Mouse (Mus musculus): Measurements from ENCODE around the gene Cplx3. TPM values are rescaled to one million over a fixed set of nuclear protein-coding genes. Genes with fewer than 3 reads are reported as not detected.

Cplx3 gene
- polyA plus RNA-seq, 1 experiment: 0.47 TPM

DNA sequence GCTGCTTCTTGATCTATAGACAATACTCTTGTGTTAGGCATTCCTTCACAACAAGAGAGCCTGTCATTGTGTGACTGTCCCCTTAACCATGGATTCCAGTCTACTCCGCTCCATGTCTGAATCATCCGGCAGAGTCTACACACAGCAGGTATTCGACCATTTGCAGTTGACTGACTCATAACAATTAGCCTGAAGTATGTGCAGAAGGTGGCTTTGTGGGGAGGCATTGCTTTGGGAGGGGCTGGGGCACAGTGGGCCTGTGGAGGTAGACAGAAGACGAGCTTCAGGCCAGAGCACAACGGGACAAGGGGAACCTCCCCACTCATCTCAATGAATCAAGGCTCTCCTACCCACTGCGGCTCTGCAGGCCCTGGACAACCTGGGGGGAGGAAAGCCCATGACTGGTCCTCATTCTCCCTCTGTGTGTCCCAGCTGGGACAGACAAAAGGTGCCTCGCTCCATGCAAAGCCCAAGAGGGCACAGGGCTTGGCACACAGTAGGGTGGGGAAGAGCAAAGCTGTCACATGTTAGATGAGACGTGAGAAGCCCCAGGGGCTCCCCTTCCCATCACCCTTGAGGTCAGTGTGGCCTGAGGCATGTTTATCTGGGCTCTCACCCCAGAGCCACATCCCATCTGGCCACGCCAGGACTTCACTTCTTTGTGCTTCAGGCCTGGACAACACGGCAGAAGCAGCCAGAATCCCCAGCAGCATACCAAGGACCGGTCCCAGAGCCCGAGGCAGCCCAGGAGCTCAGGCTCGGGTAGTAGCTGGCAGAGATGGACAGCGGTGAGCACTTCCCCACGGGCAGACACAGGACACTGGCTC lies 19.8 kb upstream of the Cplx3 start:
- peaks cover 2% of the 10 kb centered on the region; the same call in 1 of the 2 replicates for H3K36me3 ChIP-seq (ENCODE audit: control insufficient read depth, insufficient read depth, low read length)
- WGBS: 76% methylated on average over 15 of the region's 15 CpGs

DNA sequence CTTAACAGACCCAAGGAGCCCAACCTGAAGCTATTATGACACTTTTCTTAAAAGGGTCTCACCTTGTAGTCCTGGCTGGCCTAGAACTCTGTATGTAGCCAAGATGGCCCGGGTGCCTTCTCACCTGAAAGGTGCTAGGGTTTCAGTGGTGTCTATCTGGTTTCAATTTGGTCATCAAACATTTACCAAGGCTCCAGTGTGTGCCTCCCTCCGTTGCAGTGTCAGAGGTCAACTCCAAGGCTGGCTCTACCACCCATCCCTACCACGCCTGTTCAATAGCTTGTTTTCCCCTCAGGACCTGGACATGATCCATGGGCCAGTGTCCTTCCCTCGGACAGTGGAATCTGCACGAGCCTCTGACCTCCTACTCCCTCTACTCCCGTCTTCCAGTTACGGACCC lies 18.2 kb upstream of the Cplx3 start:
- DNase-seq: peak; percentile 27
- 45% methylated on average over 7 of the region's 7 CpGs for WGBS
- no peak overlapping the region for H3K27ac ChIP-seq (ENCODE audit: insufficient read depth, low read depth, low read length)

More for the DNA sequence above, 19.8 kb upstream of the Cplx3 start:
- TF ChIP-seq POLR2A (IDR thresholded peaks at IDR 0.05; ENCODE audit: low read depth, low read length) (no peak), CTCF (conservative IDR thresholded peaks at IDR 0.05; ENCODE audit: insufficient read depth, insufficient read length, low read depth, low read length) (no peak)
- no peaks in the 10 kb centered on the region for H3K27me3 ChIP-seq (replicated peaks; ENCODE audit: control insufficient read depth, insufficient read depth, low read length)
- no peak for DNase-seq
- no peak overlapping the region for H3K27ac ChIP-seq (ENCODE audit: insufficient read depth, low read depth, low read length)
- H3K4me1 ChIP-seq (ENCODE audit: control insufficient read depth, insufficient read depth, low read length): no peaks in the 10 kb centered on the region
- no peak overlapping the region for H3K4me3 ChIP-seq (ENCODE audit: insufficient read depth, low read depth, low read length)

DNA sequence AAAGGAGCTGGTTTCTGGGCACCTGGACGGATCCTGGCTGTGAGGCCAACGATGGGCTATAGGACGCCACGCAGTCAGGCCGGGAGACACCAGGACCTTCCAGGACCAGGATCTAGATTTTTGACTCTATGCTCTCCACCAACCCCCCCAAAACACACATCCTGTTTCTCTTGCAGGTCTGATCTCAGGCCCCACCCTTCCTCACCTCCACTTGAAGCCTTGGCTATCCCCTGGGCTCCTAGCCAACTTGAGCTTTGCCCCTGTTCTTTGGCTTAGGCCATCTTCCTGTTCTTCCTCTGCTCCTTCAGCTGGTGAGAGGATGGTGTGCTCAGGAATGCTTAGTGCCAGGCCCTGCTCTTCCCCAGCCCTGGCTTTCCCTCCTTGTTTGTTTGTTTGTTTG lies 14.6 kb upstream of the Cplx3 start, which contains the start of gene Lman1l:
TSS of gene Lman1l (minus strand) at position 101 of the 400 bp plus-strand sequence.
- Histone ChIP-seq H3K4me1 (ENCODE audit: control insufficient read depth, insufficient read depth, low read length) (no peaks in the 10 kb centered on the region), H3K36me3 (ENCODE audit: control insufficient read depth, insufficient read depth, low read length) (no peaks in the 10 kb centered on the region), H3K27me3 (replicated peaks; ENCODE audit: control insufficient read depth, insufficient read depth, low read length) (no peaks in the 10 kb centered on the region), H3K4me3 (ENCODE audit: insufficient read depth, low read depth, low read length) (no peak within 1 kb of the TSS), H3K27ac (ENCODE audit: insufficient read depth, low read depth, low read length) (no peak within 1 kb of the TSS)
- no peak for TF ChIP-seq CTCF (conservative IDR thresholded peaks at IDR 0.05; ENCODE audit: insufficient read depth, insufficient read length, low read depth, low read length)
- no peak for TF ChIP-seq POLR2A (IDR thresholded peaks at IDR 0.05; ENCODE audit: low read depth, low read length)
- no peak for DNase-seq
- 95% methylated on average over 5 of the region's 5 CpGs for WGBS

More for the DNA sequence above, 18.2 kb upstream of the Cplx3 start:
- H3K36me3 ChIP-seq (ENCODE audit: control insufficient read depth, insufficient read depth, low read length): peaks cover 2% of the 10 kb centered on the region; the same call in 1 of the 2 replicates
- no peaks in the 10 kb centered on the region for H3K4me1 ChIP-seq (ENCODE audit: control insufficient read depth, insufficient read depth, low read length)
- no peaks in the 10 kb centered on the region for H3K27me3 ChIP-seq (replicated peaks; ENCODE audit: control insufficient read depth, insufficient read depth, low read length)
- no peak for TF ChIP-seq POLR2A (IDR thresholded peaks at IDR 0.05; ENCODE audit: low read depth, low read length)
- no peak for TF ChIP-seq CTCF (conservative IDR thresholded peaks at IDR 0.05; ENCODE audit: insufficient read depth, insufficient read length, low read depth, low read length)
- H3K4me3 ChIP-seq (ENCODE audit: insufficient read depth, low read depth, low read length): no peak overlapping the region

DNA sequence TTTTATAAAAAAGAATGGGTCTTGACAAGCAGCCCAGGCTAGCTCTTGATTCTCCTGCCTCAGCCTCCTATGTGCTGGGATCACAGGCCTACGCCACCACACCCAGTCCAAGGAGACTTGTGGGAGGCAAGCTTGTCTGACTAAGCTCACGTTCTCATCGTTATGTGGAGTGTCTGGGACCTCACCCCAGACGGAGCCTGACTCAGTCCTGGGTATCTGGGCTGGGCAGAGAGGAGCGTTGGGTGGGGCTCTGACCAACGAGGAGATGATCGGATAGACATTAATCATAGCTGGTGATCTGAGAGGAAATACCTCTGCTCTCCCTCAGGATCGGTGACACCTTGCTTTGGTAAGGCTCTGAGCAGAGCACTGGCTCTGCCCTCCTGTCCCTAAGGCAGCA lies 12.8 kb upstream of the Cplx3 start:
- TF ChIP-seq CTCF (conservative IDR thresholded peaks at IDR 0.05; ENCODE audit: insufficient read depth, insufficient read length, low read depth, low read length) (no peak), POLR2A (IDR thresholded peaks at IDR 0.05; ENCODE audit: low read depth, low read length) (no peak)
- Histone ChIP-seq H3K27ac (ENCODE audit: insufficient read depth, low read depth, low read length) (no peak overlapping the region), H3K4me1 (ENCODE audit: control insufficient read depth, insufficient read depth, low read length) (no peaks in the 10 kb centered on the region), H3K27me3 (replicated peaks; ENCODE audit: control insufficient read depth, insufficient read depth, low read length) (no peaks in the 10 kb centered on the region), H3K4me3 (ENCODE audit: insufficient read depth, low read depth, low read length) (no peak overlapping the region), H3K36me3 (ENCODE audit: control insufficient read depth, insufficient read depth, low read length) (no peaks in the 10 kb centered on the region)
- DNase-seq: no peak
- WGBS: 55% methylated on average over 8 of the region's 8 CpGs

DNA sequence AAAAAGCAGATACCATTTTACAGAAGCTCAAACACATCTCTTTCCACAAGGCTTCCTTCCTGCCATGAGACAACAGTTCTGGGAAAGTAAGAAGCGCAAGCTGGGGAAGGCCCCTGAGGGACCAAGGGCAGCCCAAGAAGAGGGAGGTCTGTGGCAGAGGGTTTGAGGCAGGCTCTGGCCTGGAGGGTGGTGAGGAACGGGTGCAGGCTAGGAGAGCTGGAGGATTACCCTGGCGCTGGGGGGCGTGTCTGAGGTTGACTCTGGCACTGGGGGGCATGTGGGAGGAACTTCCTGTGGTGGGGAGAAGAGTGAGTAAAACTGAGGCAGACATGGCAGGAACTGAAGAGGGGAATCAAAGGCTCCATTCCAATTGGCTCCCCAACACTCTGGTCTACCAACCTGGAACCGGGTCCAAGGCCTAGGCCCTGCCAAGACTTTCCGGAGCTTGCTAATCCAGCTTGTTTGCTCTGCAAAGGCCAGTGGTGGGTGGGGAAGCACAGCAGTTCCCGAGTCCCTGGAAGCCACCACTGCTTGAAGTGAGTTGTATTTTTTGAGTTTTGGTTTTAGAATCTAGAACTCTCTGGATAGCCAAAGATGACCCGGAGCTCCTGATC lies 11.6 kb upstream of the Cplx3 start:
- Histone ChIP-seq H3K27me3 (replicated peaks; ENCODE audit: control insufficient read depth, insufficient read depth, low read length) (no peaks in the 10 kb centered on the region), H3K36me3 (ENCODE audit: control insufficient read depth, insufficient read depth, low read length) (no peaks in the 10 kb centered on the region), H3K4me3 (ENCODE audit: insufficient read depth, low read depth, low read length) (no peak overlapping the region), H3K4me1 (ENCODE audit: control insufficient read depth, insufficient read depth, low read length) (no peaks in the 10 kb centered on the region), H3K27ac (ENCODE audit: insufficient read depth, low read depth, low read length) (no peak overlapping the region)
- 78% methylated on average over 8 of the region's 8 CpGs for WGBS
- TF ChIP-seq POLR2A (IDR thresholded peaks at IDR 0.05; ENCODE audit: low read depth, low read length) (no peak), CTCF (conservative IDR thresholded peaks at IDR 0.05; ENCODE audit: insufficient read depth, insufficient read length, low read depth, low read length) (no peak)
- no peak for DNase-seq

DNA sequence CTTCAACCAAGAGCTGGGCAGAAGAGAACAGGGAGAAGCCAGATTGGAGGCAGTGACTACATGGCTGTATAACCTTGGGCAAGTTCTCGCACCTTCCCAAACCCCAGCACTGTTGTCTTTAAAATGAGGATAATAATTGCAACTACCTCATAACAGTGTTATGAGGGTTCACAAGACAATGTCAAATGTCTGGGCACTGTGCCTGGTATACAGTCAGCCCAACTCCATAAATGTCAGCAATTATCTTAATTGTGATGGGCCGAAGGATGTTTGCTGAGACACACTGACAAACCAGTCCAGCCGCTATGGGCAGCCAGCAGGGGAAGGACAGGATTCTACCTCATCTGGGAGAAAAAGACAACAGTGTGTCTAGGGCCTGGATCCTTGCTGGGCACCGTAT lies 8.7 kb upstream of the Cplx3 start:
- no peaks in the 10 kb centered on the region for H3K4me1 ChIP-seq (ENCODE audit: control insufficient read depth, insufficient read depth, low read length)
- H3K36me3 ChIP-seq (ENCODE audit: control insufficient read depth, insufficient read depth, low read length): no peaks in the 10 kb centered on the region
- H3K27ac ChIP-seq (ENCODE audit: insufficient read depth, low read depth, low read length): no peak overlapping the region
- WGBS: 79% methylated on average over 4 of the region's 4 CpGs
- no peak for TF ChIP-seq CTCF (conservative IDR thresholded peaks at IDR 0.05; ENCODE audit: insufficient read depth, insufficient read length, low read depth, low read length)
- TF ChIP-seq POLR2A (IDR thresholded peaks at IDR 0.05; ENCODE audit: low read depth, low read length): no peak
- H3K27me3 ChIP-seq (replicated peaks; ENCODE audit: control insufficient read depth, insufficient read depth, low read length): no peaks in the 10 kb centered on the region
- H3K4me3 ChIP-seq (ENCODE audit: insufficient read depth, low read depth, low read length): no peak overlapping the region
- DNase-seq: no peak

DNA sequence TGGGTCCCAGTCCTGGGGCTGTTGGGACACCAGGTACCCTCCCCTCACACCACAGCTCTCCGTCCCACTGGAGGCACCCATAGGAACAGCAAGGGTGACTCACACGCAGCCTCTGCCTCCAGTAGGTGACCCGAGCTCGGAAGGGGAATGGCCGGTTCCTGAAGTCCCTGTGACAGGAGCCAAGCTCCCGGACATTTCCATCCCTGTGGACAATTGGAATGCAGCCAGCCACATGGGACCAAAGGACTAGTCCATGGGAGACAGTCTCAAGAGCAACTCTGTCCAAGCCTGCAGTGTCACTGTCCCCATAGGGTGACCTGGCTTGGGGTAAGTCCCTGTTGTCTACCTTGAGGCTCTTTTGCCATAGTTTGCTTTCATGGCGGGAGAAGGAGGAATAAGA lies 7.9 kb upstream of the Cplx3 start:
- Histone ChIP-seq H3K4me1 (ENCODE audit: control insufficient read depth, insufficient read depth, low read length) (no peaks in the 10 kb centered on the region), H3K27ac (ENCODE audit: insufficient read depth, low read depth, low read length) (no peak overlapping the region), H3K4me3 (ENCODE audit: insufficient read depth, low read depth, low read length) (no peak overlapping the region), H3K27me3 (replicated peaks; ENCODE audit: control insufficient read depth, insufficient read depth, low read length) (no peaks in the 10 kb centered on the region), H3K36me3 (ENCODE audit: control insufficient read depth, insufficient read depth, low read length) (no peaks in the 10 kb centered on the region)
- DNase-seq: peak; percentile 44
- WGBS: 61% methylated on average over 7 of the region's 7 CpGs
- TF ChIP-seq POLR2A (IDR thresholded peaks at IDR 0.05; ENCODE audit: low read depth, low read length) (no peak), CTCF (conservative IDR thresholded peaks at IDR 0.05; ENCODE audit: insufficient read depth, insufficient read length, low read depth, low read length) (no peak)
